Mouse (Mus musculus) heart, postnatal 0 days (tissue): Measurements from ENCODE around the gene Psenen. TPM values are rescaled to one million over a fixed set of nuclear protein-coding genes. Genes with fewer than 3 reads are reported as not detected.

Experiments used
- ATAC-seq: fragments of 200-750 bp; cut with Nextera tagmentation; 2 replicates; pipeline ENCODE4 v1.8.0; 2017; ENCODE audit warnings: low read depth, moderate number of reproducible peaks, moderate library complexity; ENCODE audit not compliant: insufficient read depth
- DNase-seq: peaks from one replicate; pipeline ENCODE4 v3.0.0-alpha.2; 2016; ENCODE audit warnings: low spot score
- H3K27ac ChIP-seq: fragments of 300-500 bp; sonication (generic); 2 replicates; pipeline ENCODE4 v1.5.1; 2014; ENCODE audit warnings: low read depth, mild to moderate bottlenecking
- H3K27me3 ChIP-seq: fragments of 300-500 bp; sonication (generic); 2 replicates; pipeline ENCODE4 v1.6.1; 2014; ENCODE audit warnings: low read length, mixed read lengths; ENCODE audit not compliant: control insufficient read depth, insufficient read depth
- H3K36me3 ChIP-seq: fragments of 300-500 bp; sonication (generic); replicated peaks from 2 replicates; pipeline ENCODE4 v1.6.1; 2014; ENCODE audit warnings: low read length, mixed read lengths; ENCODE audit not compliant: control insufficient read depth, insufficient read depth
- H3K4me1 ChIP-seq: fragments of 300-500 bp; sonication (generic); 2 replicates; pipeline ENCODE4 v1.6.1; 2014; ENCODE audit warnings: antibody characterized with exemption; ENCODE audit not compliant: control insufficient read depth, insufficient read depth
- H3K4me2 ChIP-seq: fragments of 300-500 bp; sonication (generic); 2 replicates; pipeline ENCODE4 v1.6.1; 2014; ENCODE audit warnings: low read depth, mild to moderate bottlenecking, low read length, moderate library complexity
- H3K4me3 ChIP-seq: fragments of 300-500 bp; sonication (generic); 2 replicates; pipeline ENCODE4 v1.5.1; 2014; ENCODE audit warnings: low read depth, low read length
- H3K9ac ChIP-seq: fragments of 300-500 bp; sonication (generic); replicated peaks from 2 replicates; pipeline ENCODE4 v1.6.1; 2014; ENCODE audit warnings: low read depth, low read length, mixed read lengths
- H3K9me3 ChIP-seq: fragments of 300-500 bp; sonication (generic); replicated peaks from 2 replicates; pipeline ENCODE4 v1.6.1; 2016; ENCODE audit warnings: low read length; ENCODE audit not compliant: control insufficient read depth
- CTCF ChIP-seq: IDR thresholded peaks from 2 replicates; pipeline ENCODE4 v1.5.1; 2016; ENCODE audit warnings: antibody characterized with exemption, control low read depth, low read depth
- EP300 ChIP-seq: IDR thresholded peaks from 2 replicates; pipeline ENCODE4 v1.6.1; 2016; ENCODE audit warnings: antibody characterized with exemption, low read depth
- WGBS: fragments of 180-500 bp; shearing (Covaris S2); extraction: QIAGEN DNeasy Blood & Tissue Kit; methylation state at CpG from one replicate; pipeline ENCODE4 v1.1.7; 2014; 5-methylcytosine and 5-hydroxymethylcytosine counted together
- polyA plus RNA-seq: library from polyadenylated mRNA; unstranded; fragments of >200 nt; fragmentation: Nextera tagmentation; extraction: Ambion mirVana; gene quantifications from 2 replicates; pipeline ENCODE4 v1.2.1, GENCODE M21; 2015
- total RNA-seq: library from RNA; depleted of rRNA; stranded (reverse); fragments of >200 nt; gene quantifications from 2 replicates; pipeline ENCODE4 v1.2.3, GENCODE M21; 2014; ENCODE audit warnings: low replicate concordance

Gene Psenen
- total and polyA plus RNA-seq, 2 experiments from 2014 or later: 130 TPM

- peak; percentile 91 for ATAC-seq
- H3K27me3 ChIP-seq: no peaks in the 10 kb centered on the region
- H3K36me3 ChIP-seq: peaks cover 37% of the 10 kb centered on the region
- peak within 1 kb of the TSS; percentile 97 for H3K27ac ChIP-seq
- peak; percentile 46; the same call in 1 of the 2 replicates for TF ChIP-seq EP300
- TF ChIP-seq CTCF: no peak
- 0 out of 2 replicates have a peak, but pooled peaks cover 5% of the 10 kb centered on the region for H3K4me1 ChIP-seq
- H3K9ac ChIP-seq: peak within 1 kb of the TSS; percentile 79
- peak within 1 kb of the TSS; percentile 80 for H3K4me3 ChIP-seq
- under 1% methylated on average over 44 of the region's 44 CpGs for WGBS
- peak; percentile 99 for DNase-seq
- no peaks in the 10 kb centered on the region for H3K9me3 ChIP-seq
- H3K4me2 ChIP-seq: peak within 1 kb of the TSS; percentile 79
Observed at GRCm38 (mm10) chr7:30552102-30553020, 11.1 kb downstream of the Psenen start, which contains the start of the genes Hspb6 and Proser3. Hspb6 (plus strand) TSS chr7:30552178. Proser3 (minus strand) TSS chr7:30552299.

- Histone ChIP-seq H3K36me3 (peaks cover 32% of the 10 kb centered on the region), H3K9ac (peak overlapping the region; percentile 55), H3K4me2 (peak overlapping the region; percentile 79), H3K4me1 (0 out of 2 replicates have a peak, but pooled peaks cover 5% of the 10 kb centered on the region), H3K4me3 (peak overlapping the region; percentile 80), H3K9me3 (no peaks in the 10 kb centered on the region), H3K27me3 (no peaks in the 10 kb centered on the region), H3K27ac (peak overlapping the region; percentile 97)
- TF ChIP-seq EP300: no peak
- peak; percentile 49 for TF ChIP-seq CTCF
- ATAC-seq (peak; percentile 53), DNase-seq (peak; percentile 82)
- WGBS: under 1% methylated on average over 10 of the region's 10 CpGs
Observed at GRCm38 (mm10) chr7:30551445-30552101, 11.9 kb downstream of the Psenen start.

- Histone ChIP-seq H3K4me1 (0 out of 2 replicates have a peak, but pooled peaks cover 5% of the 10 kb centered on the region), H3K27me3 (no peaks in the 10 kb centered on the region), H3K27ac (no peak overlapping the region), H3K9me3 (no peaks in the 10 kb centered on the region), H3K4me2 (no peak overlapping the region), H3K9ac (no peak overlapping the region), H3K4me3 (no peak overlapping the region), H3K36me3 (peaks cover 30% of the 10 kb centered on the region)
- no peak for TF ChIP-seq EP300
- TF ChIP-seq CTCF: no peak
- DNase-seq: no peak
- WGBS: 93% methylated on average over 1 of the region's 1 CpGs
- no peak for ATAC-seq
Observed at GRCm38 (mm10) chr7:30550603-30551002, 12.8 kb downstream of the Psenen start.

GRCm38 (mm10) chr7:30549880-30550279 lies 13.5 kb downstream of the Psenen start:
- H3K9ac ChIP-seq: no peak overlapping the region
- WGBS: 88% methylated on average over 1 of the region's 2 CpGs
- TF ChIP-seq CTCF (no peak), EP300 (no peak)
- H3K27me3 ChIP-seq: no peaks in the 10 kb centered on the region
- H3K4me2 ChIP-seq: no peak overlapping the region
- ATAC-seq (no peak), DNase-seq (no peak)
- no peaks in the 10 kb centered on the region for H3K9me3 ChIP-seq
- H3K27ac ChIP-seq: no peak overlapping the region
- 0 out of 2 replicates have a peak, but pooled peaks cover 5% of the 10 kb centered on the region for H3K4me1 ChIP-seq
- H3K4me3 ChIP-seq: no peak overlapping the region
- peaks cover 23% of the 10 kb centered on the region for H3K36me3 ChIP-seq

- ATAC-seq (no peak), DNase-seq (no peak)
- H3K27me3 ChIP-seq: no peaks in the 10 kb centered on the region
- H3K4me2 ChIP-seq: no peak overlapping the region
- WGBS: 88% methylated on average over 2 of the region's 2 CpGs
- peaks cover 28% of the 10 kb centered on the region for H3K36me3 ChIP-seq
- no peak overlapping the region for H3K4me3 ChIP-seq
- H3K9me3 ChIP-seq: no peaks in the 10 kb centered on the region
- no peaks in the 10 kb centered on the region for H3K4me1 ChIP-seq
- TF ChIP-seq EP300: no peak
- no peak for TF ChIP-seq CTCF
- no peak overlapping the region for H3K9ac ChIP-seq
- no peak overlapping the region for H3K27ac ChIP-seq
Observed at GRCm38 (mm10) chr7:30544327-30544726, 19.1 kb downstream of the Psenen start.
